Mouse (Mus musculus): ENCODE measurements around the gene Greb1. TPM values are rescaled to one million over a fixed set of nuclear protein-coding genes. Genes with fewer than 3 reads are reported as not detected.

The Greb1 gene
- polyA plus RNA-seq, 1 experiment: 0.59 TPM

DNA sequence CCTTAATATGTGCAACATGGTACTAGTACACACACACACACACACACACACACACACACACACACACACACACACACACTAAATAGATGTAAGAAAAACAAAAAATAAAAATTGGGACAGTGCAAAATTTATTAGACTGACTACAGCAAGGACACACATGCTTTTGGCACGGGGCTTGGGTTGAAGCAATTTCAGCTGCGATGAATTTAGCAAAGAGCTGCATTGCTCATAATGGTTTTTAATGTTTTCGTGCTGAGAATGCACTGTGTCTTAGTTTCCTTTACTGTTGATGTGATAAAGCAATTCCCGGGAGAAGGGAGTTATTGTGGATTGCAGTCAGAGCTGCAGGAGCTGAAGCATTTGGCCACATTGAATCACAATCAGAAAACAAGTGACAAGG lies 37.1 kb upstream of the Greb1 start:
- Histone ChIP-seq H3K36me3 (ENCODE audit: control insufficient read depth, insufficient read depth, low read length) (no peaks in the 10 kb centered on the region), H3K27me3 (replicated peaks; ENCODE audit: control insufficient read depth, insufficient read depth, low read length) (no peaks in the 10 kb centered on the region), H3K4me1 (ENCODE audit: control insufficient read depth, insufficient read depth, low read length) (no peaks in the 10 kb centered on the region), H3K4me3 (ENCODE audit: insufficient read depth, low read depth, low read length) (no peak overlapping the region), H3K27ac (ENCODE audit: insufficient read depth, low read depth, low read length) (no peak overlapping the region)
- TF ChIP-seq CTCF (conservative IDR thresholded peaks at IDR 0.05; ENCODE audit: insufficient read depth, insufficient read length, low read depth, low read length) (no peak), POLR2A (IDR thresholded peaks at IDR 0.05; ENCODE audit: low read depth, low read length) (no peak)
- 82% methylated on average over 4 of the region's 4 CpGs for WGBS
- DNase-seq: no peak

GRCm38 (mm10) chr12:16836188-16836587 lies 35.5 kb upstream of the Greb1 start:
- DNase-seq: peak; percentile 75
- no peak overlapping the region for H3K4me3 ChIP-seq (ENCODE audit: insufficient read depth, low read depth, low read length)
- H3K27ac ChIP-seq (ENCODE audit: insufficient read depth, low read depth, low read length): peak overlapping the region; percentile 30
- no peaks in the 10 kb centered on the region for H3K36me3 ChIP-seq (ENCODE audit: control insufficient read depth, insufficient read depth, low read length)
- 30% methylated on average over 9 of the region's 9 CpGs for WGBS
- TF ChIP-seq CTCF (conservative IDR thresholded peaks at IDR 0.05; ENCODE audit: insufficient read depth, insufficient read length, low read depth, low read length): no peak
- TF ChIP-seq POLR2A (IDR thresholded peaks at IDR 0.05; ENCODE audit: low read depth, low read length): no peak
- H3K4me1 ChIP-seq (ENCODE audit: control insufficient read depth, insufficient read depth, low read length): no peaks in the 10 kb centered on the region
- no peaks in the 10 kb centered on the region for H3K27me3 ChIP-seq (replicated peaks; ENCODE audit: control insufficient read depth, insufficient read depth, low read length)

- peak; percentile 25 for DNase-seq
- H3K4me3 ChIP-seq (ENCODE audit: insufficient read depth, low read depth, low read length): no peak overlapping the region
- TF ChIP-seq CTCF (conservative IDR thresholded peaks at IDR 0.05; ENCODE audit: insufficient read depth, insufficient read length, low read depth, low read length) (no peak), POLR2A (IDR thresholded peaks at IDR 0.05; ENCODE audit: low read depth, low read length) (no peak)
- H3K27ac ChIP-seq (ENCODE audit: insufficient read depth, low read depth, low read length): no peak overlapping the region
- H3K27me3 ChIP-seq (replicated peaks; ENCODE audit: control insufficient read depth, insufficient read depth, low read length): no peaks in the 10 kb centered on the region
- no peaks in the 10 kb centered on the region for H3K4me1 ChIP-seq (ENCODE audit: control insufficient read depth, insufficient read depth, low read length)
- H3K36me3 ChIP-seq (ENCODE audit: control insufficient read depth, insufficient read depth, low read length): no peaks in the 10 kb centered on the region
- WGBS: 42% methylated on average over 11 of the region's 11 CpGs
Measured at GRCm38 (mm10) chr12:16834701-16835100, 34.0 kb upstream of the Greb1 start.

DNA sequence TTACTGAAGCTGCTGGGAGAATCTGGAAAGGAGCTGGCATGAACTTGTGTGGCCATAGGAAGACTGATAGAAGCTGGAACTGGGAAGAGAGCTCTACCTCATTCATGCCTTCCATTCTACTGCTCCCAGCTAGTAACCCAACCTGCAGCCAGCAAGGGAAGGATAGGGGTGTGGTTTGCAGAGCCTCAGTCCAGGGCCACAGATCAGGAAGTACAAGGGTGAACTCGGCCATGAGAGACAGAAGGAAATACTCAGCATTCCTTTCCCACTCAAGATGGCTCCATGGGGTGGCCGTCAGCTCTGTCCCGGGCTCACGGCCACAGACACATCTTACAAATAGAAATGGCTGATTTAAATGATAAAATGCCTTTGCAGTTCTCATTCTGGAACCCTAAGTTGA lies 30.4 kb upstream of the Greb1 start:
- H3K27me3 ChIP-seq (replicated peaks; ENCODE audit: control insufficient read depth, insufficient read depth, low read length): no peaks in the 10 kb centered on the region

GRCm38 (mm10) chr12:16829785-16830184 lies 29.1 kb upstream of the Greb1 start:
- WGBS: 80% methylated on average over 2 of the region's 2 CpGs
- TF ChIP-seq POLR2A (IDR thresholded peaks at IDR 0.05; ENCODE audit: low read depth, low read length) (no peak), CTCF (conservative IDR thresholded peaks at IDR 0.05; ENCODE audit: insufficient read depth, insufficient read length, low read depth, low read length) (peak; percentile 50)

More for the DNA sequence above, 30.4 kb upstream of the Greb1 start:
- no peak overlapping the region for H3K4me3 ChIP-seq (ENCODE audit: insufficient read depth, low read depth, low read length)
- H3K36me3 ChIP-seq (ENCODE audit: control insufficient read depth, insufficient read depth, low read length): no peaks in the 10 kb centered on the region
- H3K4me1 ChIP-seq (ENCODE audit: control insufficient read depth, insufficient read depth, low read length): no peaks in the 10 kb centered on the region
- H3K27ac ChIP-seq (ENCODE audit: insufficient read depth, low read depth, low read length): no peak overlapping the region
- 42% methylated on average over 4 of the region's 4 CpGs for WGBS
- peak; percentile 64 for DNase-seq
- TF ChIP-seq CTCF (conservative IDR thresholded peaks at IDR 0.05; ENCODE audit: insufficient read depth, insufficient read length, low read depth, low read length) (no peak), POLR2A (IDR thresholded peaks at IDR 0.05; ENCODE audit: low read depth, low read length) (no peak)

GRCm38 (mm10) chr12:16828505-16828904 lies 27.8 kb upstream of the Greb1 start:
- Histone ChIP-seq H3K4me3 (ENCODE audit: insufficient read depth, low read depth, low read length) (no peak overlapping the region), H3K27me3 (replicated peaks; ENCODE audit: control insufficient read depth, insufficient read depth, low read length) (no peaks in the 10 kb centered on the region), H3K27ac (ENCODE audit: insufficient read depth, low read depth, low read length) (no peak overlapping the region), H3K4me1 (ENCODE audit: control insufficient read depth, insufficient read depth, low read length) (no peaks in the 10 kb centered on the region), H3K36me3 (ENCODE audit: control insufficient read depth, insufficient read depth, low read length) (no peaks in the 10 kb centered on the region)
- TF ChIP-seq POLR2A (IDR thresholded peaks at IDR 0.05; ENCODE audit: low read depth, low read length) (no peak), CTCF (conservative IDR thresholded peaks at IDR 0.05; ENCODE audit: insufficient read depth, insufficient read length, low read depth, low read length) (peak; percentile 82)
- DNase-seq: peak; percentile 77
- 24% methylated on average over 6 of the region's 6 CpGs for WGBS

More at GRCm38 (mm10) chr12:16829785-16830184, 29.1 kb upstream of the Greb1 start:
- no peaks in the 10 kb centered on the region for H3K27me3 ChIP-seq (replicated peaks; ENCODE audit: control insufficient read depth, insufficient read depth, low read length)
- no peak overlapping the region for H3K27ac ChIP-seq (ENCODE audit: insufficient read depth, low read depth, low read length)
- no peak for DNase-seq
- H3K4me1 ChIP-seq (ENCODE audit: control insufficient read depth, insufficient read depth, low read length): no peaks in the 10 kb centered on the region
- H3K36me3 ChIP-seq (ENCODE audit: control insufficient read depth, insufficient read depth, low read length): no peaks in the 10 kb centered on the region
- H3K4me3 ChIP-seq (ENCODE audit: insufficient read depth, low read depth, low read length): no peak overlapping the region

- Histone ChIP-seq H3K27me3 (replicated peaks; ENCODE audit: control insufficient read depth, insufficient read depth, low read length) (no peaks in the 10 kb centered on the region), H3K4me1 (ENCODE audit: control insufficient read depth, insufficient read depth, low read length) (no peaks in the 10 kb centered on the region), H3K4me3 (ENCODE audit: insufficient read depth, low read depth, low read length) (no peak overlapping the region), H3K36me3 (ENCODE audit: control insufficient read depth, insufficient read depth, low read length) (no peaks in the 10 kb centered on the region), H3K27ac (ENCODE audit: insufficient read depth, low read depth, low read length) (no peak overlapping the region)
- DNase-seq: no peak
- 89% methylated on average over 1 of the region's 1 CpGs for WGBS
- TF ChIP-seq POLR2A (IDR thresholded peaks at IDR 0.05; ENCODE audit: low read depth, low read length) (no peak), CTCF (conservative IDR thresholded peaks at IDR 0.05; ENCODE audit: insufficient read depth, insufficient read length, low read depth, low read length) (no peak)
Measured at GRCm38 (mm10) chr12:16823701-16824100, 23.0 kb upstream of the Greb1 start.

All from kidney, adult 2 months (tissue).